Mouse (Mus musculus): ENCODE data around the gene Ush1c.

Ush1c gene

DNA sequence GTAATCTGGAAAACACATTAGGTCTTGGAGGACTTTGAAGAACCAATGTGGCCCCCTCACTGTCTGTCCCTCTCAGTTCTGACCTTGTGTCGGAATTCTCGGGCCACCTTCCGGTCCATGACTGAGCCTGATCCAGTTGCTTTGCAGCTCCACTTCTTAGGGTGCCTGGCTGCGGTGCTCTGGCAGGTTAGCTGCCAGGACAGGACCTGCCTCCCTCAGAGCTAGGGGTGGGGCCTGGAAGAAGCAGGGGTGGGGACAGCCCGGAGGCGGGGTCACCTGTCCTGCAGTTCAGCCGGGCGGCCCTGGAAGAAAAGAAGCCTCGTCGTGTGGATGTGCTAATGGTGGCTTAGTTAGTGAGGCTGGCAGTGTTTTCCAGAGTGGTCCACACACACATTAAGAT, at the start of gene Ush1c:
TSS of gene Ush1c (minus strand) at position 158 of the 400 bp plus-strand sequence.
- no peak for DNase-seq

DNA sequence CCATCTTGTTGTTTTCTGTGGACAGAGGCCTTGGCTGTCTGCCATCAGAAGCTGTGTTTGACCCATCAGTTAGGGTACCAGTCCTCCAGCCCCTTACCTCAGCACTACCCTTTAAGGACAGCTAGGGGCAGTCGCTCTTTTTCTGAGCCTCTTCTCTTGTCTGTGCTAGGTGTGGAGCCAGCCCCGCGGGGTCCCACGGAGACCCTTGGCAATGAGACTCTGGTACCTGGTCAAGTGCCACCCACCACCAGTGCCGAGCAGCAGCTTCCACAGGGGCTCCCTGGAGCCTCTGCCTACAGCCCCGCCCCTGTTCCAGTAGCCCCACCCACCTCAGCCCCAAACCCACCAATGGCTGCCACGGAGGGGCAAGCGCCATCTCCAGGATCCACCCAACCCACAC, 48.7 kb upstream of the Ush1c start:
- DNase-seq = no peak

DNA sequence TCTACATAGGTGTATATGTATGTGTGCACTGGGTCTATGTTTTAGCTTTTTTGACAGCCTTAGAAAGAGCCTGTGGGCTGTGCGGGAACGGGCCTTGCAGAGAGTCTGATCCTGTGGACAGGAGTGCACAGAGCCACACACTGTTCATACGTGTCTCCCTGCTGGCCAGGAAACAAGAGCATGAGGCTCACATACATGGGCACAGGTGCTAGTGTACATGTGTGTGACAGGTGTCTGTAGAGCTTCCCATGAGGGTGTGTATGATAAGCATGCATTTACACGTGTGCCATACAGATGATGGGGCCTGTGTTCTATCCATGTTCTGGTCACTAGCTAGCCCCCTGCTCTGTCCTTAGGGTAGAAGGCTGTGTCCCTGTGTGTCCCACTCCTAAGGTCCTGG, 48.1 kb upstream of the Ush1c start:
- DNase-seq = no peak

DNA sequence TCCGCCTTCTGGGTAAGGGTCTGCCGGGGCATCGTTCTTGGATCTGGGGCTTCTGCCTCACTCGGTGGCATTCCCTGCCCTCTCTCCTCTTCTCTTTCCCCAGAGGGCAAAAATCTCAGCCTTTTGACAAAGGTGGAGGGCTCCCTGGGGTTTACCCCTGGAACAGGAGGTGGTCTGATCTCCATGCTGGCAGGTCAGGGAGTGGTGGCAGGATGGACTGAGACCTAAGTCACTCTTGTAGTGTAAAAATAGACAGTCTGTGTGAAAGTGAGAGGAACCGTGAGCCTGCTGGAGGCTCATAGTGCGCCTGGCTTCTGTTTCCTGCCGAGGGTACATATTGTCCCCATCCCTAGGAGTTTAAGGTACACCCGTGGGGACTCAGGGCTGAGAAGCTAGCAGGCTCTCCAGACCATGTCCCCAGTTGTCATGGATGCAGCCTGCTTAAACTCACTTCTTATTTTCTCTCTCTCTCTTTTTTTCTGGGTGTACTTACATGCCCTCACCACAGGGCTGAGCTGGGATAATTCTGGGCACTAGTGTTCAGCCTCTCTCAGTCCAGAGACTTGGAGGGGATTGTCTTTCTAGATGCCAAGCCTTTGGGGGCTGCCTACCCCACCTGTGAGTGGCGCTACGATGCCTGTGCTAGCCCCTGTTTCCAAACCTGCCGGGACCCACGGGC, 47.0 kb upstream of the Ush1c start:
- DNase-seq = peak; percentile 27

GRCm38 (mm10) chr7:46283681-46284080, 45.4 kb upstream of the Ush1c start:
- peak; percentile 63 for DNase-seq

GRCm38 (mm10) chr7:46282276-46282675, 44.0 kb upstream of the Ush1c start:
- DNase-seq = no peak

GRCm38 (mm10) chr7:46280896-46281295, 42.6 kb upstream of the Ush1c start:
- DNase-seq = no peak

GRCm38 (mm10) chr7:46279946-46280345, 41.6 kb upstream of the Ush1c start:
- DNase-seq = peak; percentile 87

- no peak for DNase-seq
Measured at GRCm38 (mm10) chr7:46276156-46276555, 37.9 kb upstream of the Ush1c start.

GRCm38 (mm10) chr7:46251841-46252240, 13.5 kb upstream of the Ush1c start:
- no peak for DNase-seq

DNA sequence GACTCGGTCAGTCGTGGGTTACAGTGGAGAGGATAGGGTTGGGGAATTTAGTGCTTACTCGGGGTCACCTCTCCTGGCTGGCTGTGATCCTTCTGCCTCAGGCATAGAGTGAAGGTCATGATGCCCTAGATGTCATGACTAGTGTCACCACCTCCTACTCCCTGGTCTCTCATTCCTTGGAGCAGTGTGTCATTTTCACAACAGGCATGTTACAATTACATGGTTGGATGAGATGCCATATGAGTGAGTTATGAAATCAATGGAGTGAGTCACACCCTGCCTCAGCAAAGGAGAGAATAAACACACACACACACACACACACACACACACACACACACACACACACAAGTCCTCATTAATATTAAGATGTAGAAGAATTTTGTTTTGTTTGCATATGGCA, 9.3 kb upstream of the Ush1c start:
- DNase-seq = no peak

GRCm38 (mm10) chr7:46246876-46247275, 8.6 kb upstream of the Ush1c start:
- no peak for DNase-seq

DNA sequence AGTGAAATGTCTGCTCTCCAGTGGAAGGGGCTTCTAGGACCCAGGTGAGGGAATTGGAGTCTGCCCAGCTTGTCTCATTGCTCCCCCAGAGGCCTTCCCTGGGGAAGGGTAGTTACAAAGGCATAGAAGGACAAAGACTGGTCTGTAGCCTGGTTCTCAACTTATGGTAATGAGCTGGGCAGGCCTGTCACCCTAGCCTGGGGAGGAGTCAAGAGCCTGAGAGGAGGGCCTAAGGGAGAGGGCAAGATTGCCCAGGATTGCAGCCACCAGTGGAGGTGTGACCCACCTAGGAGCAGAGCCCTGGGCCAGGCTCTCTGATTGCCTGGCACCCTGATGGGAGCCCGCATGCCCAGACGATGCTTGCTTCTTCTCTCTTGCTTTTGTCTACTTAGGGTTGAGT, 2.4 kb upstream of the Ush1c start, which contains the start of gene Otog:
TSS of gene Otog (plus strand) at position 292 of the 400 bp plus-strand sequence.
- DNase-seq = peak; percentile 68

- no peak for DNase-seq
Measured at GRCm38 (mm10) chr7:46240091-46240490, 1.8 kb upstream of the Ush1c start.

DNA sequence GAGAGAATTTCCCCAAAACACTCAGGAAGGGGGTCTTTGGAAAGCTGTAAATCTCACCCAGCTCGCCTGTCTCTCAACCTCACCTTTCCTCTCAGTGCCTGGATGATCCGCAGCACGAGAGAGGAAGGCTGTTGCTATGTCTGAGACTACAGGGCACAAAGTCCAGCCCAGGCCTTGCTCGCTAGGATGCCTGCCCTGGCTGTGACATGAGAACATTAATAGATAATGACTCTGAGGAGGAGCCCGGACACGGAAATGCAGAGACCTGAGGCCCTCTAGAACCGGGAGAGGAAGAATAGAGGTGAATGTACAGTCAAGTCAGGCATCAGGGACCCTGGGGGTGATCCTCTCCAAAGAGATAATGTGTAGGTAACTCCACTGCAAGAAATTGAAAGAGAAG, 1.1 kb downstream of the Ush1c start:
- DNase-seq = no peak

DNA sequence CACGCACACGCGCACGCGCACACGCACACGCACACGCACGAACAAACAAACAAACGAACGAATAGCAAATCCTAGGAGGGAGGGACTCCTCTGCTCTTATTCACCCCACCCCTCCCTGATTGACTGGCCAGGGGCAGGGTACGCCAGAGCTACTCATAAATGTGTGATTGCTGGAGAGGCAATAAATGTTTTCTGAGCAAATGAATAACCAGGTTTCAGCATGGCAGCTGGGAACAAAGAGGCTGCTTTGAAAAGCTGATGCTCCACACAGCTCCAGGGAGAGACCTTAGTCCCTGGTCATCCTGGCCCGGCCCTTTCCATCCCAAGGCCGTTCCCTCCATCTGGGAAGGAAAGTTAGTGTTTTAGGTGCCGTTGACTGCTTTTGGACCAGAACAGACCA, 1.9 kb downstream of the Ush1c start:
- no peak for DNase-seq

GRCm38 (mm10) chr7:46235948-46236347, 2.4 kb downstream of the Ush1c start:
- peak; percentile 56 for DNase-seq

DNA sequence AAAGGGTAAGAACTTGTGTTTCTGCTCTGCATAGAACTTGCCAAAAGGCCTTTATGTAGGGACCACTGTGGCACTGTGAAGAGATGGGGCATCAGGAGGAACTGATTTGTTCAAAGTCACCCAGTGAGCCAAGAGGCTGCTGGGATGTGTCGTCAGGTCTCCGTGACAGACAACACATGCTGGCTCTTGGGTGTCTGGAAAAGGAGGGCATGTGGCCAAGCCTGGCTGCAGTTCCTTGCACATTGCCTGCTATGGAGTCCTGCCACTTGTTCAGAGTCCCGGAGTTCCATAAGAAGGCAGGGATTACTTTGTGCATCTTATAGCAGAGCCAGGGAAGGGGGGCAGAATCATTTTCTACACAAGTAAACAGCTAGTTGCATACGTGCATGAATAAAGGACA, 11.4 kb downstream of the Ush1c start:
- DNase-seq = no peak

DNA sequence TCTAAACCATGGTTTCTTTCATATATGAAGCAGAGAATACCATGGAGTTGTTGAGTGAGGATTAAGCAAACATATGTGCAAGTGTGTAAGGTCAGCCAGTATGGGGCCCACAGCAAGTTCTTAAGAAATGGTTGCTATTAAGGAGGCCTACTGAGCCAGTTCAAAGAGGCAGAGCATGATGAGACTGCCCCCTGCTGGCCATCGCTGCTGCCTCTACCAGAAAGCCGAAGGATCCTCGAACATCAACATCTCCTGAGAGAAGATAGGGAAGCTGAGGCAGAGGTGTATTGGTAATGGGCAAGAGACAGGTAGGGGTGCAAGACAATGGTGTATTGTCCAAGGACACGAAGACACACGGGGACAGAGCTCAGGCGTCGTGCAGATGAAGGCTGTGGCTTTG, 12.1 kb downstream of the Ush1c start:
- peak; percentile 71 for DNase-seq

DNA sequence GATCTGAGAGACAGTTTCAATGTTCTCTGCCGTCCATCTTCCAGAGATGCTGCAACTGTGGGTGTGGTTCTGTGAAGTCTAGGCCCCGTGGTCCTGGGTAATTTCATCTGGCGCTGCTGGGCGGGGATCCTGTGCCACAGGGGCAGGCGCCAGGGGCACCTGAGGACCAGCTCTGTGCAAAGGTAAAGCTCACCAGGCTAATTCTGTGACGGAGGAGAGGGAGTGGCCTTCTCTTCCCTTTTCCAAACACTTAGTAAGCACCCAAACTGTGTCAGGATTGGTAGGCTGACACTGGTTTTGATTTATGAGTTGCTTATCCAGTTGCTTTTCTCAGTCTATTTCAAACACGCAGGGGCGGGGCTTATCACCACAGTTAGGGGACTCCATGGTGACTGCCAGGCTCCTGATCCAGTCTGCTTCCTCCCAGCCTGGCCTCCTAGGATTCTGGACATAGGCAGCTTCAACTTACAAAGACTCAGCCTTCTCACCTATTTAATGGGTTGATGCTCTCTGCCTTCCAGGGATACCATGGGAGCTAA, 17.6 kb downstream of the Ush1c start:
- no peak for DNase-seq

- DNase-seq = peak; percentile 89
Measured at GRCm38 (mm10) chr7:46218415-46218814, 19.9 kb downstream of the Ush1c start.

GRCm38 (mm10) chr7:46216481-46216880, 21.8 kb downstream of the Ush1c start:
- DNase-seq = peak; percentile 89

- no peak for DNase-seq
Measured at GRCm38 (mm10) chr7:46210276-46210675, 28.0 kb downstream of the Ush1c start.

GRCm38 (mm10) chr7:46208131-46208530, 30.2 kb downstream of the Ush1c start:
- no peak for DNase-seq

- DNase-seq = no peak
Measured at GRCm38 (mm10) chr7:46204775-46205174, 33.5 kb downstream of the Ush1c start.

Data from retina, postnatal 1 day (tissue).